Mouse (Mus musculus) liver, embryonic 12.5 days (tissue): ENCODE data around the gene Syvn1. TPM values are rescaled to one million over a fixed set of nuclear protein-coding genes. Genes with fewer than 3 reads are reported as not detected.

Source experiments
- microRNA-seq: library from miRNA; unstranded; fragments of <30 nt; microRNA quantifications from one replicate; pipeline ENCODE4, GENCODE M21; 2017
- polyA plus RNA-seq: library from polyadenylated mRNA; unstranded; fragments of >200 nt; fragmentation: Nextera tagmentation; extraction: Ambion mirVana; gene quantifications from 2 replicates; pipeline ENCODE4 v1.2.1, GENCODE M21; 2016

Syvn1 gene
- polyA plus RNA-seq, 1 experiment from 2014 or later = 19.4 TPM

Small RNAs within 50 kb of the gene (microRNA-seq; reads per million reads assigned to microRNA genes)
- 1.4 reads per million for gene Mir6988

Other genes with a start within 250 kb of the Syvn1 start
- 22.1 and 24.2 TPM in 2 replicates for gene Frmd8, start 171.3 kb upstream of the Syvn1 start, polyA plus RNA-seq
- 7.5 and 7.7 TPM in 2 replicates for gene Slc25a45, start 168.8 kb upstream of the Syvn1 start, polyA plus RNA-seq
- 3.2 and 3.5 TPM in 2 replicates for gene Tigd3, start 152.4 kb upstream of the Syvn1 start, polyA plus RNA-seq
- 73.2 and 74.9 TPM in 2 replicates for gene Dpf2, start 133.6 kb upstream of the Syvn1 start, polyA plus RNA-seq
- gene Cdc42ep2, start 121.8 kb upstream of the Syvn1 start, polyA plus RNA-seq = 3.4 and 3.6 TPM in 2 replicates
- gene Pola2, start 82.4 kb upstream of the Syvn1 start, polyA plus RNA-seq = 79.7 and 83.2 TPM in 2 replicates
- not detected in 2 replicates for gene Slc22a20, start 60.4 kb upstream of the Syvn1 start, polyA plus RNA-seq
- gene Capn1, start 30.7 kb upstream of the Syvn1 start, polyA plus RNA-seq = 37.7 and 38.5 TPM in 2 replicates
- gene Mrpl49, start 11.2 kb downstream of the Syvn1 start, polyA plus RNA-seq = 58.0 and 62.7 TPM in 2 replicates
- 699 and 700 TPM in 2 replicates for gene Fau, start 11.3 kb downstream of the Syvn1 start, polyA plus RNA-seq
- 31.1 and 31.8 TPM in 2 replicates for gene Znhit2, start 14.6 kb downstream of the Syvn1 start, polyA plus RNA-seq
- gene Tm7sf2, start 21.8 kb downstream of the Syvn1 start, polyA plus RNA-seq = 30.0 and 31.4 TPM in 2 replicates
- gene Vps51, start 30.7 kb downstream of the Syvn1 start, polyA plus RNA-seq = 35.8 and 39.9 TPM in 2 replicates
- not detected in 2 replicates for gene Tmem262, start 33.5 kb downstream of the Syvn1 start, polyA plus RNA-seq
- gene Gm28374, start 35.7 kb downstream of the Syvn1 start, polyA plus RNA-seq = 0.37 and 1.4 TPM in 2 replicates
- 26.6 and 28.5 TPM in 2 replicates for gene Zfpl1, start 38.4 kb downstream of the Syvn1 start, polyA plus RNA-seq
- 36.2 and 42.2 TPM in 2 replicates for gene Cdca5, start 38.4 kb downstream of the Syvn1 start, polyA plus RNA-seq
- 0.20 and 0.59 TPM in 2 replicates for gene AC131692.1, start 47.8 kb downstream of the Syvn1 start, polyA plus RNA-seq
- gene Naaladl1, start 59.2 kb downstream of the Syvn1 start, polyA plus RNA-seq = 2.6 and 2.8 TPM in 2 replicates
- 38.8 and 41.6 TPM in 2 replicates for gene Sac3d1, start 72.1 kb downstream of the Syvn1 start, polyA plus RNA-seq
- gene Snx15, start 81.7 kb downstream of the Syvn1 start, polyA plus RNA-seq = 41.7 and 44.7 TPM in 2 replicates
- gene Batf2, start 94.4 kb downstream of the Syvn1 start, polyA plus RNA-seq = 0.10 and 0.15 TPM in 2 replicates
- gene Arl2, start 95.0 kb downstream of the Syvn1 start, polyA plus RNA-seq = 46.1 and 47.7 TPM in 2 replicates
- not detected in 2 replicates for gene Majin, start 137.8 kb downstream of the Syvn1 start, polyA plus RNA-seq
- not detected in 2 replicates for gene Gpha2, start 179.8 kb downstream of the Syvn1 start, polyA plus RNA-seq
- 6.4 TPM in 2 replicates for gene Ppp2r5b, start 189.3 kb downstream of the Syvn1 start, polyA plus RNA-seq
- 7.1 and 8.2 TPM in 2 replicates for gene Atg2a, start 195.1 kb downstream of the Syvn1 start, polyA plus RNA-seq
- 85.4 and 91.9 TPM in 2 replicates for gene Ehd1, start 230.1 kb downstream of the Syvn1 start, polyA plus RNA-seq